Mouse (Mus musculus) left cerebral cortex, postnatal 4 days (tissue): ENCODE measurements around the gene Ctse. TPM values are rescaled to one million over a fixed set of nuclear protein-coding genes. Genes with fewer than 3 reads are reported as not detected.

Experiments
- DNase-seq: peaks from one replicate; pipeline ENCODE4 v3.0.0-alpha.2; 2022
- intact Hi-C: fragments of 180-260 bp; cut with DNase I; formaldehyde crosslinking; loops from one replicate; pipeline ENCODE4 v1.15.1; 2025
- total RNA-seq, 2 experiments: library from RNA; stranded (reverse); gene quantifications; 2 replicates each; pipeline ENCODE4 v1.2.3; 2021

The Ctse gene
- total RNA-seq, 2 experiments from 2014 or later, result 0.20 TPM; not detected in 1

DNA sequence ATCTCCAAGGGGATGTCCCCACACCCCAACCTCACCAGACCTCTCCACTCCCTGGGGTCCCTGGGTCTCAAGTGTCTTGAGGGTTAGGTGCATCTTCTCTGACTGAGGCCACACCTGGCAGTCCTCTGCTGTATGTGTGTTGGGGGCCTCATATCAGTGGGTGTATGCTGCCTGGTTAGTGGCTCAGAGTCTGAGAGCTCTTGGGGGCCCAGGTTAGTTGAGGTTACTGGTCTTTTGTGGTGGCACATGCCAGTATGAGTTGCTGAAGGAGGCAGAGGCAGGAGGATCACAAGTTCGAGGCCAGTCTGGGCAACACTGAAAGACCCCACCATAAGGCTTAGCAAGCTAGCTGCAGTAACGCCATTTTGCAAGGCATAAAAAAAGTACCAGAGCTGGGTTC, 4.1 kb downstream of the Ctse start:
- DNase-seq, result no peak
- intact Hi-C loops, result no loop called here

DNA sequence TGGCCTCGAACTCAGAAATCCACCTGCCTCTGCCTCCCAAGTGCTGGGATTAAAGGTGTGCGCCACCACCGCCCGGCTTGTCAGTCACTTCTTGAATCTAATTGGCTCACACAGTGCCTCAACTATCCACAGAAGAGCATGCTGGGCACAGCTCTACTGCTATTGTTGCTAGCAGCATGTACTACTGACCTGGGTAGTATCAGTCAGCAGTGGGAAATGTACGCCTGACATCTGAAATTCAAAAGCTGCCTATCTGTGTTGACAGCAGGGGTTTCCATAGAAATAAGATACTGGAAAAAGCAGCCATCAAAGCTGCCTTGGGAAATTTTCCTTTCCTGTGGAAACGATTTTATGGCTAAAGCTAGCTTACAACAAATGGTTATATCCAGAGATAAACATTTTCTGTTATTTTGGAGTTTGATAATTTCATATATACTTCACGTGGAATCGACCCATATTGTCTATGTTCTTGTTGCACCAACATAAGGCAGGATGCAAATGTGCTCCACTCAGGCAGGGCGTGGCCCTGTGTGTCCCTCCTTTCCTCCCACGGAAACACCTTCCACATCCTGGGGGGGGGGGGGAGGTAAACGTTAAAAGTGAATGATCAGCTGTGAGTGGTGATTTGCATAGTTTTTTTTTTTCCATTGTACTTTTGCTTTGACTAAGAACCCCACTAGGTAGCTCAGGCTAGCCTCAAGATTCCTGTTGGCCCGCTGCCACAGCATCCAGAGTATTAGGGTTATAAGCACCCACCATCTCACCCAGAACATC, 14.8 kb downstream of the Ctse start:
- intact Hi-C loops, result loop anchor here (10.0 kb wide), 1 partner anchor 98 kb away; no protein-coding TSS in a partner anchor
- DNase-seq, result no peak

DNA sequence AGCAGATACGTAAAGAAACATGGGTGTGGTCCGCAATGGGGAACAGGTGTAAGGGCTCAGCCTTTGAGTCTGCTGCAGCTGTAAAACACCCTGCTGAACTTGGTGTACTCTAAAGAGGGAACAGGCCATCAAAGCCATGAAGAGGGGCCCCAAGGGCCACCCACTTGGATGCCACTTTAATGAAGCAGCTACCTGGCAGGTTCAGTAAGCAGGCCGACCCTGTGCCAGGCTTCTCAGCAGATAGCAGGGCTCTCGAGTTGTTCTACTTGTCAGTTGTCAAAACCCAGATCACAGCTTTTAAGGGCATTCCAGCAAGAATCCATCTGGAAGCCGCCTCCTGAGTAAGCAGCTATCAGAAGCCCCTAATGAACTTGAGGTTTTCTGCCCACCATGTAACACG, 17.5 kb downstream of the Ctse start:
- intact Hi-C loops, result loop anchor here (10.0 kb wide), 1 partner anchor 101 kb away; no protein-coding TSS in a partner anchor
- DNase-seq, result no peak

DNA sequence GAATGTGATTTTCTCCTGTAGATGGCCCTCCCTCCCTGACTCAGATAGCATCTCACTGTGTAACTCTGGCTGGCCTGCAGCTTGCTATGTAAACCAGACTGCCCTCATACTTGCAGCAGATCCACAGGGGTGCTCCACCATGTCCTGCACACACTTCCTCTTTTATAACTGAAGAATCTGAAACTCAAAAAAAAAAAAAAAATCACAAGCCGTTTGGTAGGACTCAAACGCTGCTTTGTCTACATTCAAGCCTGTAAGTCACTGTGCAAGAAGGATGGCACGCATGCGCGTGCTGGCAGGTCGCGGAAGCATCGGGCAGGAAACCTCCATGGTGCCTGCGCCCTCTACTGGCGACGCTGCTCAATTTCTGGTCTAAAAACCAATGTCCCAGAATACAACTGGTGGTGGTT, 19.8 kb downstream of the Ctse start:
- intact Hi-C loops, result loop anchor here (10.0 kb wide), 1 partner anchor 103 kb away; no protein-coding TSS in a partner anchor
- peak; percentile 96 for DNase-seq

DNA sequence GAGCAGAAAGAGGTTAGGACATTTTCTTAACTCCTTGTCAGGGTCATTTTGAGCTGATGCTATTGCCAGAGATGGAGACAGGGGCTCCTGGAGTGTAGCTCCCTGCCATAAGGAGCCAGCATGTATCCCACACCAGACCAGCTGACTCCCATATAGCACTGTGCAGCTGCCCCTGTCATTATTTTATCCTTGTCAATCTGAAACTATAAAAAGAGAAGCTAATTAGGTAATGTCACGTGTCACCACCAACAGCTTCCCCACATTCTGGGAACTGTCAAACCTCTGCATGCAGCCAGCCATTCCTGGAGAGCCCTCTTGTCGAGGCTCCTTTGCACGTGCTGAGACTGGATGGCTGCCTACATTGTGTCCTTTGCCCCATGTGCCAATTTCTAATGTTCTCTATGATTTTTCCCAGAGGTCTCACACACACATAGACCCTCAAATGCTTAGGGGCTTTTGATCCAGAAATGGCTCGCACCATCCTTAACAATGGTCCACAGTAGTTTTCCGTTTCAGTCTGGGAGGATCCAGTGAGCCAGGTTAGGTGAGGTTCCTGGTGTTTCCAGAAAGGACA, 21.5 kb downstream of the Ctse start:
- no peak for DNase-seq
- intact Hi-C loops, result loop anchor here (10.0 kb wide), 1 partner anchor 105 kb away; no protein-coding TSS in a partner anchor

DNA sequence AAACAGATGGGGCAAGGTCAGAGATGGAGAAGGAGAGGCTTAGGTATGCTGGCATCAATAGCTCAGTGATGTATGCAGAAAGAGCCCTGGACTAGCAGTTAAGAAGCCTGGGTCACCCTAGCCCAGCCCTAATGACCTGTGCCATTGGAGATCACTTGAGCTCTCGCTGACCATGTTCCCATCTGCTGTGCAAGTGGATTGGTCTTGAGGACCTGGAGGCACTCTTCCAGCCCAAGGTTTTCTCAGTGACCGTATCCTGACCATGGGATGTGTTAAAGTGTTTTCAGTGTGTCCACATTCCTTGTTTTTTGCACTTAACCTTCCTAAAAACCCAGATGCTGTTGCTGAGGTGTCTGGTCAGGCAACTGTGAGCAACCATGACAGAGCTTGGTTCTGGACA, 22.2 kb downstream of the Ctse start:
- intact Hi-C loops, result no loop called here
- no peak for DNase-seq

DNA sequence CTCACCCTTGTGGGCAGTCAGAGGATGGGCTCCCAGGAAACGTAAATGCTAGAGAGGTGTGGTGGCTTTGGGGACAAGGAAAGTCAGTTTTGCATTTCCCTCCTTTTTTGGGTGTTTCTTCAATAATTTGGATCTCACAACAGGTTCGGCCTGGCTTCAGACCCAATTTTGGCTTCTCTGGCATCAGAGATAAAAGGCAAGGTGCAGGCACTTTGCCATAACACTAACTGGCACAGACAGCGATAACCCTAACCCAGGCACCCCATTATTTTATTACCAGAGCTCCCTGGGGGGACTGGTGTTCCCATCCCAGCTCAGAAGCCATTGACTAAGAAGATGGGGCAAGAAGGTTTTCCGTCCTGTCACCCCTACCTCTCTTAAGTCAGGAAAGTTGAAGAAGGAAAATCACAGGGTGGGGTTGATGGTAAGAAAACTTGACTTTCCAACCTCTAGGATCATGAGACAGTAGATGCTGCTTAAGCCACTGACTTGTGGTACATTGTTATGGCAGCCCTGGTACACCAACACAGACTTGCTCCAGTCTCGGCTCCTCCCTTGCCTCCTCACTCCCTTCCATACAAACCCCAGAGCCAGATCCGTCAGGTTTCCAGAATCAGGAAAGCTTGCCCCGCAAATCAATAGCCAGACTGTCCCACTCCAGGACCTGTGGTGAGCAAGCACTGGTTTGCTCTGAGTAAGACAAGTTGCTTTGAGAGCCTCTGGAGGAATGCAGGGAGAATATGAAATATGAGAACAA, 22.8 kb downstream of the Ctse start:
- intact Hi-C loops, result no loop called here
- no peak for DNase-seq

DNA sequence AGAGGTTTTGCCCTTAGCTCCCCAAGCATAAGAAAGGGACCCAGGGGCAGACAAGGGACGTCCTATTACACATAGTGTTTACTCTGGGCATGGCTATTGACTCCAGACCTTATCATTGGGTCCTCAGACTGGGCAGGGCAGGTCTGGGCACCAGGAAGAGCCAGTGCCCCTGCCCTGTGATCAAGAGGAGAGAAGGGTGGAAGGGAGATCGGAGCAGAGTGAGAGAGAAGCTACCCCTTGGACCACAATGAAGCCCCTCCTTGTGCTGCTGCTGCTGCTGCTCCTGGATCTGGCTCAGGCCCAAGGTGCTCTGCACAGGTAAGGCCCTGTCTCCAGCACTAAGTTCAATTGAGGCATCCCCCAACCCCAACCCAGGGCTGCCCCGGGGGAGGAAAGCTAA, 23.6 kb downstream of the Ctse start:
- intact Hi-C loops, result no loop called here
- no peak for DNase-seq

DNA sequence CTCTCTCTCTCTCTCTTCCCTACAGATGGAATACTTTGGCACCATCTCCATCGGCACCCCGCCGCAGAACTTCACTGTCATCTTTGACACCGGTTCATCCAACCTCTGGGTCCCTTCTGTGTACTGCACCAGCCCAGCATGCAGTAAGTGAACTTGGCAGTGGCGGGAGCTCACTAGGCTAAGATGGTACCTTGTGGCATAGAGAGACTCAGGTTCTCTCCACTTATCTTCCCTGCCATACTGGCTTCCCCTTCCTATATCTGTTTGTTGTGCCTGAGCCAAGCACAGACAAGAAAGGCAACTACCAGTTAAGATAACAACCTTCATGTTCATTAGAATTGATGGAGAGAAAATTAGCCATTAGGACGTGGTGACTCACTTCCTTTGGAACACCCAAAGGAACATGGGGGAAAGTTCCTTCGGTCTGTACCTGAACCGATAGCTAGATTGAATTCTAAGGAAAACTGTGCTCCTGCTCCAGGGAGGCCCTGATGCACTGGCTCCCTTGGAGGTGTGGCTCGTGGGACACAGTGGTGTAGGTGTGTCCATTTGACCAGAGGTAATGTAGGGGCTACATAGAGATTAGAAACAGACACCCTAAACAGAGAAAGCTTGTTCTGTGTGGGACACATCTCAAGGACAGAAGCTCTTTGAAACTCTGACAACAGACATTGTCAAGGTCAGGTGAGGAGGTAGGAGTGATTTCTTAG, 25.3 kb downstream of the Ctse start:
- DNase-seq, result no peak
- intact Hi-C loops, result no loop called here

DNA sequence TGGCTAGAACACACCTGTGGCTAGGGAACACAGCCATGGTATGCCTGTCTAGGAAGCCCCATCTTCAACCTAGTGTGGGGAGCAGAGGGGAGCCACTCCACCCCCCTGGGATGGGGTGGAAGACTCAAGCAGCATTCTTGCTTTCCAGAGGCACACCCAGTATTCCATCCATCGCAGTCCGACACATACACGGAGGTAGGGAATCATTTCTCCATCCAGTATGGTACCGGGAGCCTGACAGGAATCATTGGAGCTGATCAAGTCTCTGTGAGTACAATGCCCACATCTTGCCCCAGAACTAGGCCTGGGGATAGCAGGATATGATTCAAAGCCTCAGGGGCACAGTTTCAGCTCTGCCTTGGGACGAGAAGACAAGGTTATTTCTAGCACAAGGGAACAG, 26.0 kb downstream of the Ctse start:
- DNase-seq, result no peak
- intact Hi-C loops, result no loop called here

DNA sequence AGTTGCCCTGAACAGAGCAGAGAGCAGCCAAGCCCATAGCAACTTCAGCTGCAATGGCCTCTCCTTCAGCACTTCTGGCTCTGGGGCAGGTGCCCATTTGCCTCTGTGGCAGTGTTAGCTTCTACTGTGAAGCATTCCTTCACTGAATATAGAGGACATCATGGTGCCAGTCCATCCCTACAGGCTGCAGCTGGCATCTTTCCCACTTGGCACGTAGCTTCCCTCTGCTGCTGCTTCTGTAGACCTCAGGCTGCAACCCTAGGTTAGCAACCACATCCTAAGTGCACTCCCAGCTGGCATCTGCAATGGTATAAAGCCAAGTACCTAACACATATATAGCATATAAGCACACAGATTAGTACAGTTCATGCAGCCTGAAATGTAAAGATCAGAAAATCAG, 27.8 kb downstream of the Ctse start:
- peak; percentile 42 for DNase-seq

DNA sequence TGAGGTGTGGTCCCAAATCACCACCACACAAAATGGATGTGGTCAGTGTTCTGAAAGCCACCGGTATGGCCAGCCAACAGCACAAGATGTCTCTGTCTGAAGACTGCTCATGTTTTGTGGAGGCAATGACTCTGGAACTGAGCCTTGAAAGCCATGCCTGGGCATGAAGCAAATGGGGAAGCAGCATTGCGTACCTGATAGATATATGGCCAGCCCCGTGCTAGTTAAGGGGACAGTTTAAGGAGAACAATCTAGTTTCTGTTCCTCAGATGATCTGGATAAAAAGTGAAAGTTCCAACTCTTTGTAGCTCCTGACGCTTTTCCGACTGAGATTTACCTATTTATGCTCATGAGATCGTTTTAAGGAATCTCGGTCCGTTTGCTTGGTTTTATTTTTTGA, 33.0 kb downstream of the Ctse start:
- DNase-seq, result no peak
- intact Hi-C loops, result no loop called here

More for the DNA sequence above, 27.8 kb downstream of the Ctse start:
- intact Hi-C loops, result no loop called here

DNA sequence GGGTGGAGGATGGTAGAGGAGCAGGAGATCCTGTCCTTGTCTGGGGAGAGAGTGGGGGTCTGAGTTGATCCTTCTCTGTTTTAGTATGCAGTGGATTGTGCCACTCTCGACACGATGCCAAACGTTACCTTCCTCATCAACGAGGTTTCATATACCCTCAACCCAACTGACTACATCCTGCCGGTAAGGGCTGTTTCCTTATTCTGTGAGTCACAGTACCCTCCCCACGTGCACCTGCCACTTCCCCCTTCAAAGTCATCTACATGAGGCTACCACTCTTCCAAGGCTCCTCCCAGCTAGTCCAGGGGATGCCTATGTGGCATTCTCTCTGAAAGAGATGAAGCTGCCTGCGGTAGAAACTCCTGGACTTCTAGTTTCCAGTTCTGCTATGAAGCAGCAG, 34.3 kb downstream of the Ctse start:
- no peak for DNase-seq
- intact Hi-C loops, result no loop called here

DNA sequence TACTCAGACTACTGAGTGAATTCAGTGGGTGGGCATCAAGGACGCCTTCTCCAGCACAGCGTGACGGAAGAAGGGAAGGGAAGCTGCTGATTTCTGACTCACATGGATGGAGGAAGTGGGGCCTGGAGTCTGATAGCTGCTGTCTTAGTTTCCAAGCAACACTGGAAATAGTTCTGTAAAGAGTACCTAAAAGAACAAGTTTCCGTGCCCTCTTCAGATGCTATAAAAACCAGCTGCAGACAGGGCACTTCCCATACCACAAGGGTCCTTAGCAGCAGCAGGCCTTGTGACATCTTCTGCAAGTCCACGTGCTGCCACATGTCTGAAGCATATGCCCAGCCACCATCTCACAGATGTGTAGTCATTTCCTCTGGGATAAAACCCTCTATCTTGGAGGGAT, 41.5 kb downstream of the Ctse start:
- intact Hi-C loops, result no loop called here
- no peak for DNase-seq

DNA sequence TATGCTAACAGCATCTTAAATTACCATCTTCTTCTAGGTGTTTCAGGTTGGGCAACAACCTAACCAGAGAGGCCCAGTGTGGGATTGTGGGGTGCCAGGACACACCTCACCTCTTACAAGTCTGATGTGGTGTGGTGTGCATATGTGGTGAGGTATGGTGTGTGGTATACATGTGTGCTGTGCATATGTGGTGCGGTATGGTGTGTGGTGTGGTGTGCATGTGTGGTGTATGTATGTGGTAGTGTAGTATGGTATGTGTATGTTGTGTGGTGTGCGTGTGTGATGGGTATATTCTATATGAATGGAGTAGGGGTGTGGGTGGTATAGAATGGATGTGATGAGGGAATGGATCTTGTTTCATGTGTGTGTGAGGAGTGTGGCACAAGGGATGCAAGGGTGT, 49.6 kb downstream of the Ctse start:
- intact Hi-C loops, result no loop called here
- DNase-seq, result no peak

DNA sequence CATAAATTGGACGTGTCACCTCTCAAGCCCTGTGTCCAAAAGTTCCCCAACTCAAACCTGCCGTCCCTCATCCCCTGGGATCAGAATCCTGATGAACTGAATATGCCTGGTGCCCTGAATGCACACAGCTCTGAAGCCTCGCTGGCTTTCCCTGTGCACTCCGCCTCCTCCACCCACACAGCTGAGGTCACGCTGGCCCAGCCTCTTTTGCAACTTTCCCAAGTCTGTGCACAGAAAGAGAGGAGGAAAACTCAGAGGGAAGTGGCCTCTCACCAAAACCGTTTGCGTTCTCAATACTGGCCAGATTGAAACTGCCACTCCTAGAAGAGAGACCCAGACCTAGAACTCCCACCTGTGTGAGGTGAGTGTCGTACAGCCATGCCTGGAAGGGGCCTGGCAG, 50.4 kb downstream of the Ctse start, which contains the start of gene Rab7b:
Gene Rab7b, plus strand, starts transcription at position 221 of the 400 bp plus-strand sequence.
- intact Hi-C loops, result no loop called here
- no peak for DNase-seq

DNA sequence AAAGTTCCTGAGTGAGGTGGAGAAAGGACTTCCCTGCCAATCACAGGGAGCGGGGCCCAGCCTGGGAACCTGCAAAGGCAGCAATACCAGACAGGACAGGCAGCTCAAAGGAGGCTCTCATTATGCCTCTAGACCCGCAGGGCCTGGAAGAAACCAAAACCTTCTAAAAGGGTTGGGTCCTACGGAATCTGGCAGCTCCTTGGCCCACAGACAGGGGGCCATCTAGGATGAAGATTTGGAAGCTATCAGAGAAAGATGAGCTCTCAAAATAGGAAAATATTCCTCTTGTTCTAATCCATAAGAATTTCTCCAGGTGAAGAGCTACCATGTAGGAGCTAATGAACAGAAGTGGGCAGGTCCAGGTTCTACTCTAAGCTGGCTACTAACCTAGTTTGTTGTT, 50.9 kb downstream of the Ctse start:
- no peak for DNase-seq

DNA sequence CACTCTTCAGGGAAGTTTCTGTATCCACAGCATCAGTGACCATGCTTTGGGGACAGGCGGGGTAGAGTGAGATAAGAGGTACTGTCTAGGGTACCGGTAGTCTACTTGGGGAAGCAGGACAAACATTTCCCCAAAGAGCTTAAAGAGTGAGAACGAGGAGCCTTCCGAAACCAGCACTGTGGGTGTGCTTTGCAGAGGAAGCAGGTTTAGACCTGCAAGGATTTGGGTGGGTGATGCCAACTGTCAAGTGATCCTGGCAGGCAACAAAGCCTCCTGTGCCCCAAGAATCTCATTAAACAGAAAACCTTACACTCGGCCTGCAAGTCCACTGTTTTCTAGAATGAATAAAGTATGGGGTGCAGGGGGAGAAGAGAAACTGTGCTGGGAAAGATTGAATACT, 51.8 kb downstream of the Ctse start:
- intact Hi-C loops, result no loop called here
- DNase-seq, result no peak

More for the DNA sequence above, 50.9 kb downstream of the Ctse start:
- intact Hi-C loops, result no loop called here

DNA sequence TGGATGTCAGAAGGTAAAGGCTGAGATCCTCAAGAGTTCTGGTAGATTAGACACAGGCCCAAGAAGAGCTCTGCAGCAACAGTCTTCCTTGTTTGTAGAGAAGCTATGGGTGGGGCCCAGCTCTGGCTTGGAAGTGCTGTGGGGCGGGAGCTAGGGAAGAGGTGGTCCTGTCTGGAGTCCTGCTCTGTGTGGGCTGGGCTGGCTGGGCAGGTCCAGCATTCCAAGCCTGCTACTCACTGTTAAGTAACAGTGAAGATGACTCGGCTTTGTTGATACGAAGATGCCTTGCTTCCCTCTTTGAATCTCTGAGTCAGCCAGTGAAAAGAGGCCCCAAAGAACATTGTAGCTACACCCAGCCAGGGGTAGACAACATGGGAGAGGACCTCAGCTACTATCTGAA, 52.3 kb downstream of the Ctse start:
- DNase-seq, result no peak
- intact Hi-C loops, result no loop called here

DNA sequence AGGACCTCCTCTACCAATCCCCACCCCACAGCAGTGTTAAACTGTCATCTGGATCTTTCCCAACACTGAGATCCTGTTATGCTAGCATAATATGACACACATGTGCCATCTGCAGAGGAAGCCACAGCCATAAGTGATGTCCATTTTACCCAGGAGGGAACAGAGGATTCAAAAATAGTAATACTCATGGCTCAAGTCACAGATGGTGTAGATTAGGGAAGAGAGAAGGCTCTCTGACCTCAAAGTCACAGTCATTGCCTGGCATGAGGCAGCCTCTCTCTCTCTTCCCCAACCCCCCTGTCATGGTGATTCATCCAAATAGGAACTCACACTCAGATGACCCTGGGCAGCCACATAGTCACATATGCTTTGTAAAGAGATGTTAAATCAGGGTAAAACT, 53.2 kb downstream of the Ctse start:
- intact Hi-C loops, result no loop called here
- no peak for DNase-seq

DNA sequence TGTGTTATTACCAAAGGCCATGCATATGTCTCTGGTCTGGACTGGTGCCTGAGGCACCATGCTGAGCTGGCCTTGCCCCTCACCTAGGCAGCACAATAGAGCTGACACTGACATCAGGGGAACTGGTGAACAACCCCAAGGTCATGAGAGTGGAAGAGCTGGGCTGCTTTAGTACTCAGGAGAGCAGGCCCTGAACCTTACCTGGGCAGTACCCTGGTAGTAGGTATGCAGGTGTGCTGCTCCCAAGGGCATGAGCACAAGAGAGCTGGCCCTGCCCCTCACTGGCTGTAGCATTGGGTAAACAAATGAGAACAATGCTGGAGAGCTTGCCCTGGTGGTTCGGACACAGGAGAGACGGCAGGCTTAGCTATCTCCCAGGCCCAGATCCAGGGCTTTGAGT, 57.2 kb downstream of the Ctse start:
- intact Hi-C loops, result no loop called here
- no peak for DNase-seq
